Mouse (Mus musculus): ENCODE measurements around the gene Ppp2r3c. TPM values are rescaled to one million over a fixed set of nuclear protein-coding genes. Genes with fewer than 3 reads are reported as not detected.
"Not testable (repeated sequence)": the region's sequence is repeated elsewhere in the genome, so short reads cannot be mapped to it uniquely, and the experiment has no call there.

Ppp2r3c gene
- total RNA-seq, 2 experiments from 2014 or later, result 16.6 to 17.6 TPM

GRCm38 (mm10) chr12:55277583-55277982 is 25.2 kb downstream of the Ppp2r3c start:
- DNase-seq (ENCODE audit: low spot score in 2 of 2), result not testable (repeated sequence)

- no peak for DNase-seq (ENCODE audit: low spot score in 2 of 2)
Observed at GRCm38 (mm10) chr12:55272243-55272642, 30.6 kb downstream of the Ppp2r3c start.

- not testable (repeated sequence) for DNase-seq (ENCODE audit: low spot score in 2 of 2)
Observed at GRCm38 (mm10) chr12:55263385-55263784, 39.4 kb downstream of the Ppp2r3c start.

- DNase-seq (ENCODE audit: low spot score in 2 of 2), result not testable (repeated sequence)
Observed at GRCm38 (mm10) chr12:55261950-55262349, 40.8 kb downstream of the Ppp2r3c start.

- DNase-seq (ENCODE audit: low spot score in 2 of 2), result not testable (repeated sequence)
Observed at GRCm38 (mm10) chr12:55242243-55242642, 60.6 kb downstream of the Ppp2r3c start.

DNA sequence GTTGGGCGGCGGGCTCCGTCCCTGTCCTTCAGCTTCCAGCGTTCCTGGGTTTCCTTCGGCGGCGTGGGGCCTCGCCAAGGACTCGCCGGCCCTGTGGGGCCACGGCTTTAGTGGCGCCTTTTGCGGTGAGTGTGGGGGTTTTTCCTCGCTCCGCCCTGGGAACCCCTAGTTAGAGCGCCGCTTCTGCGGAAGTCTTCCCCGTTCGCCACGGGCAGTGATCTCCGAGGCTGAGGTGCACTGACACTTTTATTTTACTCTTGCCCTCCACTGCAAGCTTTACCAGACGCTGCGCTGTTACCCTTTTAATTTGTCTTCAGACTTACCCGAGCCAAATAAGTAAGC is 72.3 kb downstream of the Ppp2r3c start:
- DNase-seq (ENCODE audit: low spot score in 2 of 2), result not testable (repeated sequence)

- DNase-seq (ENCODE audit: low spot score in 2 of 2), result not testable (repeated sequence)
Observed at GRCm38 (mm10) chr12:55229626-55230519, 72.9 kb downstream of the Ppp2r3c start, which contains the start of gene Srp54c. Gene Srp54c (plus strand): TSS chr12:55230168.

Other genes with a start within 250 kb of the Ppp2r3c start
- 10 to 100 TPM; 13.2 to 13.6 TPM for gene 2700097O09Rik, start 222.9 kb downstream of the Ppp2r3c start, total RNA-seq (2021)
- 100 to 1,000 TPM; 123 to 131 TPM for gene Srp54a, start 222.7 kb downstream of the Ppp2r3c start, total RNA-seq (2021)
- gene Fam177a, start 178.5 kb downstream of the Ppp2r3c start, total RNA-seq (2021), result 1 to 10 TPM in 1 of 2 experiments, not detected in 1; 1.1 TPM
- gene Srp54b, start 147.9 kb downstream of the Ppp2r3c start, total RNA-seq (2021), result 10 to 100 TPM; 76.2 to 79.0 TPM
- gene 1700047I17Rik2, start 103.4 kb downstream of the Ppp2r3c start, total RNA-seq (2021), result 10 to 100 TPM; 10.8 to 13.3 TPM
- 10 to 100 TPM; 42.1 to 44.7 TPM for gene Srp54c, start 72.8 kb downstream of the Ppp2r3c start, total RNA-seq (2021)
- 10 to 100 TPM; 19.9 to 21.8 TPM for gene 1110008L16Rik, start 3.4 kb downstream of the Ppp2r3c start, total RNA-seq (2021)
- 100 to 1,000 TPM; 234 to 258 TPM for gene Psma6, start 81.2 kb upstream of the Ppp2r3c start, total RNA-seq (2021)
- 100 to 1,000 TPM; 108 to 131 TPM for gene Nfkbia, start 189.6 kb upstream of the Ppp2r3c start, total RNA-seq (2021)

Data from adrenal gland, postnatal 4 days (tissue).